Mouse (Mus musculus): ENCODE results near the gene Ldb1. TPM values are rescaled to one million over a fixed set of nuclear protein-coding genes. Genes with fewer than 3 reads are reported as not detected.

Gene Ldb1
- total and polyA plus RNA-seq, 3 experiments: 56.9 to 120 (median 67.6) TPM

Other genes with a start within 250 kb of the Ldb1 start
- gene Kcnip2, start 229.2 kb downstream of the Ldb1 start, total RNA-seq (2012; rRNA removed): not detected in 2 replicates
- not detected in 2 replicates for gene Kcnip2, start 229.2 kb downstream of the Ldb1 start, total RNA-seq (2014; rRNA removed)
- not detected in 2 replicates for gene Kcnip2, start 229.2 kb downstream of the Ldb1 start, polyA plus RNA-seq (2012; ENCODE audit: insufficient read length, low read depth)
- 1.9 and 2.2 TPM in 2 replicates for gene Armh3, start 46.7 kb downstream of the Ldb1 start, total RNA-seq (2012; rRNA removed)
- gene Armh3, start 46.7 kb downstream of the Ldb1 start, total RNA-seq (2014; rRNA removed): 1.1 and 1.3 TPM in 2 replicates
- gene Armh3, start 46.7 kb downstream of the Ldb1 start, polyA plus RNA-seq (2012; ENCODE audit: insufficient read length, low read depth): 4.3 and 4.9 TPM in 2 replicates
- 10.5 and 10.6 TPM in 2 replicates for gene Hps6, start 41.7 kb downstream of the Ldb1 start, total RNA-seq (2012; rRNA removed)
- 6.0 and 6.7 TPM in 2 replicates for gene Hps6, start 41.7 kb downstream of the Ldb1 start, total RNA-seq (2014; rRNA removed)
- 5.1 and 5.8 TPM in 2 replicates for gene Hps6, start 41.7 kb downstream of the Ldb1 start, polyA plus RNA-seq (2012; ENCODE audit: insufficient read length, low read depth)
- gene Pprc1, start 328 bp downstream of the Ldb1 start, total RNA-seq (2012; rRNA removed): 21.2 and 26.1 TPM in 2 replicates
- 9.2 and 13.0 TPM in 2 replicates for gene Pprc1, start 328 bp downstream of the Ldb1 start, total RNA-seq (2014; rRNA removed)
- gene Pprc1, start 328 bp downstream of the Ldb1 start, polyA plus RNA-seq (2012; ENCODE audit: insufficient read length, low read depth): 65.0 and 68.7 TPM in 2 replicates
- 88.0 and 137 TPM in 2 replicates for gene Nolc1, start 30.6 kb upstream of the Ldb1 start, total RNA-seq (2012; rRNA removed)
- 96.0 and 99.2 TPM in 2 replicates for gene Nolc1, start 30.6 kb upstream of the Ldb1 start, total RNA-seq (2014; rRNA removed)
- gene Nolc1, start 30.6 kb upstream of the Ldb1 start, polyA plus RNA-seq (2012; ENCODE audit: insufficient read length, low read depth): 333 and 358 TPM in 2 replicates
- gene Elovl3, start 86.7 kb upstream of the Ldb1 start, total RNA-seq (2012; rRNA removed): not detected in 2 replicates
- not detected in 2 replicates for gene Elovl3, start 86.7 kb upstream of the Ldb1 start, total RNA-seq (2014; rRNA removed)
- not detected in 2 replicates for gene Elovl3, start 86.7 kb upstream of the Ldb1 start, polyA plus RNA-seq (2012; ENCODE audit: insufficient read length, low read depth)
- gene Pitx3, start 103.1 kb upstream of the Ldb1 start, total RNA-seq (2012; rRNA removed): not detected in 2 replicates
- gene Pitx3, start 103.1 kb upstream of the Ldb1 start, total RNA-seq (2014; rRNA removed): not detected in 2 replicates
- gene Pitx3, start 103.1 kb upstream of the Ldb1 start, polyA plus RNA-seq (2012; ENCODE audit: insufficient read length, low read depth): not detected in 2 replicates
- gene Gbf1, start 107.3 kb upstream of the Ldb1 start, total RNA-seq (2012; rRNA removed): 18.7 and 22.7 TPM in 2 replicates
- 7.1 and 8.6 TPM in 2 replicates for gene Gbf1, start 107.3 kb upstream of the Ldb1 start, total RNA-seq (2014; rRNA removed)
- gene Gbf1, start 107.3 kb upstream of the Ldb1 start, polyA plus RNA-seq (2012; ENCODE audit: insufficient read length, low read depth): 23.9 and 26.1 TPM in 2 replicates